Mouse (Mus musculus) kidney, embryonic 14.5 days (tissue): ENCODE data around the gene Hexb. TPM values are rescaled to one million over a fixed set of nuclear protein-coding genes. Genes with fewer than 3 reads are reported as not detected.
"Not testable (repeated sequence)": the region's sequence is repeated elsewhere in the genome, so short reads cannot be mapped to it uniquely, and the experiment has no call there.

Source experiments
- ATAC-seq: fragments of 200-750 bp; cut with Nextera tagmentation; 2 replicates; pipeline ENCODE4 v1.8.0; 2017; ENCODE audit warnings: moderate number of reproducible peaks, mild to moderate bottlenecking, moderate TSS enrichment, moderate library complexity; ENCODE audit not compliant: low FRiP score, low TSS enrichment
- H3K27ac ChIP-seq: fragments of 300-500 bp; sonication (generic); 2 replicates; pipeline ENCODE4 v1.5.1; 2014; ENCODE audit warnings: low read depth, mild to moderate bottlenecking, low read length, moderate library complexity, mixed read lengths
- H3K27me3 ChIP-seq: fragments of 300-500 bp; sonication (generic); 2 replicates; pipeline ENCODE4 v1.6.1; 2014; ENCODE audit warnings: mild to moderate bottlenecking, low read length; ENCODE audit not compliant: control insufficient read depth, insufficient read depth
- H3K36me3 ChIP-seq: fragments of 300-500 bp; sonication (generic); 2 replicates; pipeline ENCODE4 v1.6.1; 2014; ENCODE audit warnings: low read length, mixed read lengths; ENCODE audit not compliant: control insufficient read depth, insufficient read depth
- H3K4me1 ChIP-seq: fragments of 300-500 bp; sonication (generic); 2 replicates; pipeline ENCODE4 v1.6.1; 2014; ENCODE audit warnings: low read length, mixed read lengths; ENCODE audit not compliant: control insufficient read depth, insufficient read depth
- H3K4me2 ChIP-seq: fragments of 300-500 bp; sonication (generic); replicated peaks from 2 replicates; pipeline ENCODE4 v1.6.1; 2014; ENCODE audit warnings: low read depth, mild to moderate bottlenecking, low read length
- H3K4me3 ChIP-seq: fragments of 300-500 bp; sonication (generic); 2 replicates; pipeline ENCODE4 v1.5.1; 2014; ENCODE audit warnings: mild to moderate bottlenecking, low read length
- H3K9ac ChIP-seq: fragments of 300-500 bp; sonication (generic); 2 replicates; pipeline ENCODE4 v1.6.1; 2014; ENCODE audit warnings: low read depth, mild to moderate bottlenecking, low read length, moderate library complexity
- H3K9me3 ChIP-seq: fragments of 300-500 bp; sonication (generic); 2 replicates; pipeline ENCODE4 v1.6.1; 2016; ENCODE audit warnings: low read length; ENCODE audit not compliant: control insufficient read depth
- WGBS: fragments of 180-500 bp; shearing (Covaris S2); extraction: QIAGEN DNeasy Blood & Tissue Kit; methylation state at CpG from one replicate; pipeline ENCODE4 v1.1.7; 2014; 5-methylcytosine and 5-hydroxymethylcytosine counted together
- polyA plus RNA-seq: library from polyadenylated mRNA; unstranded; fragments of >200 nt; fragmentation: Nextera tagmentation; extraction: Ambion mirVana; gene quantifications from 2 replicates; pipeline ENCODE4 v1.2.1, GENCODE M21; 2014

The Hexb gene
- polyA plus RNA-seq, 1 experiment from 2014 or later, result 31.3 TPM

DNA sequence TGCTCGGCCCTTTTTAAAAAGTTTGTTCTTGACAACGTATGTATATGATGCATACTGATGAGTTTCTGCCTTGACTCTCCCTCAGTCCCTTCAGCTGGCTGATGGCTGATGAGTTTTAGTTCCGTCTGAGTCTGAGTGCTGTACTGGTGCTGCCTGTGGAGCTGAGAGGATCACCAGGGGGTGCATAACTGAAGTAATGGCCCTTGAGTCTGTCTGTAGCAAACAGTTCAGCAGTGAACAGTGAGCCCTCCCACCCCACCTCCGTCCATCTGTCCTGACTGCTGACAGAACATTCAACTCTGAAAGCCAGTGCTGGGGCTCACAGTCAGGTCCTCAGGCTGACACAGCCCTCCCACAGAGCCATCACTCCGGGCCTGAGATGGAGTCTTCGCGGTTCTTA lies 19.2 kb downstream of the Hexb start:
- ATAC-seq, result no peak

DNA sequence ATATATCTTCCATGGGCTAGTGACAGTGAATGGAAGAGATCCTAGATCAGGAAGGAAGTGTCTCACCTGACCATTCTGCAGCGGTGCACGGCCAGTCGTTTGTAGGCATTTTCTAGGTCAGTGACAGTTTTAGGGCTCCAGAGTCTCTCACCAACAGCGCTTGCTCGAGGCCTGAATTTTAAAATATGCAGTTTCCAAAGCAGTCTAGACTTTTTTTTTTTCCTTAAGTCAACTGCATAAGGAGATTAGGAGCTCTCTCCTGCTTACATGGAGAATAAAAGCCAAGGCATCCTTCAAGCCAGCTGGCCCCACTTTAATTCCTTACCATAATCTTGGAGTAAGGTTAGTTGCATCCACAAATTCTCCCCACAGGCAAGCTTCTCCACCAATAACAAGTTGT lies 21.4 kb downstream of the Hexb start:
- Histone ChIP-seq H3K27me3 (no peaks in the 10 kb centered on the region), H3K4me1 (no peaks in the 10 kb centered on the region), H3K4me2 (no peak overlapping the region), H3K9me3 (no peaks in the 10 kb centered on the region), H3K27ac (no peak overlapping the region), H3K9ac (no peak overlapping the region), H3K4me3 (no peak overlapping the region), H3K36me3 (peaks cover 87% of the 10 kb centered on the region)
- WGBS, result 75% methylated on average over 5 of the region's 5 CpGs
- ATAC-seq, result no peak

More for the DNA sequence above, 19.2 kb downstream of the Hexb start:
- WGBS, result 87% methylated on average over 7 of the region's 7 CpGs
- no peak overlapping the region for H3K9ac ChIP-seq
- H3K27ac ChIP-seq, result no peak overlapping the region
- H3K27me3 ChIP-seq, result no peaks in the 10 kb centered on the region
- no peaks in the 10 kb centered on the region for H3K9me3 ChIP-seq
- no peak overlapping the region for H3K4me2 ChIP-seq
- H3K4me3 ChIP-seq, result no peak overlapping the region
- no peaks in the 10 kb centered on the region for H3K4me1 ChIP-seq
- peaks cover 67% of the 10 kb centered on the region for H3K36me3 ChIP-seq

DNA sequence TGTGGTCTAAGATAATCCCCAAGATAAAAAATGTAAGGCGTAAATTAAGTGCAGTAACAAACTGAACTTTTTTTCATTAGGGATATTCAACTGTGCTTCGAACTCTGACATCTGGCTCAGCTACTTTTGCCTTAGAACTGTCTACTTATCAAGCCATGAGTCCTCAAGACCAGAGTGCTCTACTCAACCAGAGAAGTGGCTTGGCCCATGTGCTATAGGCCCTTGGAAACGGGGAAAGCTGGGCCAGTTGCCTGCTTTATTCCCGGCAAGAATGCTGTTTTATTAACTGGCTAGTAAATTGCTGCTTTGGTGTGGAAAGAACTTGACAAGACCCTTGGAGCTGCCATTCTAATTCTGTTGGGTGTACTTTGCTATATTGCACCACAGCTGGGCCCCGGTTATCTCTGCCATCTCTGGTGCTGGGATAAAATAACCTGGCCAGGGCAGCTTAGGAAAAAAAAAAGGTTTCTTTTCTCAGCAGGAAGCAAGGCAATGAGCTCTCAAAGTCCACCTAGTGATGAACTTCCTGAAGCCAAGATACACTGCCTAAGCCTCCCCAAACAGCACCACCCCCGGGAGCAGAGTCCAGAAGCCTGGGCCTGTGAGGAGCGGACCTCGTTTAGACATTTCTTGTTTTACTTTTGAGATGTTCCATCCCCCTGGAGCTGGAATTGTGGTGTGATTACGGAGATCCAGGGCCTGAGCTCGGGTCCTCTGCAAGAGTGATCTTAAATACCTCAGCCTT lies 22.5 kb downstream of the Hexb start:
- H3K27me3 ChIP-seq, result no peaks in the 10 kb centered on the region
- H3K36me3 ChIP-seq, result peaks cover 87% of the 10 kb centered on the region
- no peak overlapping the region for H3K9ac ChIP-seq
- H3K9me3 ChIP-seq, result no peaks in the 10 kb centered on the region
- no peak for ATAC-seq
- H3K4me1 ChIP-seq, result no peaks in the 10 kb centered on the region
- no peak overlapping the region for H3K4me2 ChIP-seq
- H3K4me3 ChIP-seq, result no peak overlapping the region
- WGBS, result 80% methylated on average over 10 of the region's 10 CpGs
- H3K27ac ChIP-seq, result no peak overlapping the region

DNA sequence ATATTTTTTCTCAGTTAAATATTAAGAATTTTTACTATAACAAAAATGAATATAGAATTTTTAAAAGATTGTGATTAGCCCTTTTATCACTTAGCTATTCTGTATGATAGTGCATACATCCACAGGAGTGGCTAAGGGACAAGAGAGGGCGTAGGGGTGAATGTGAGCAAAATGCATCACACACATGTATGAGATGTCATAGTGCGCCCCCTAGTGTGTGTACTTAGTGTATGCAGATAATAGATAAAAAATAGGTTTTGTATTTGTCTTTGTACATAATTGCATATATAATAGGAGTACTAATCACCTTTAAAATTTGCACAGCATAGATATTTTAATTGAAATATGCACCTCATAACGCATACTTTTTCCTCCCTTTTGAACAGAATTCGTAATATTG lies 52.3 kb downstream of the Hexb start:
- Histone ChIP-seq H3K9me3 (no peaks in the 10 kb centered on the region), H3K4me3 (no peak overlapping the region), H3K36me3 (peaks cover 55% of the 10 kb centered on the region), H3K4me1 (no peaks in the 10 kb centered on the region), H3K4me2 (no peak overlapping the region), H3K9ac (no peak overlapping the region), H3K27me3 (no peaks in the 10 kb centered on the region), H3K27ac (no peak overlapping the region)
- ATAC-seq, result no peak
- WGBS, result 63% methylated on average over 4 of the region's 4 CpGs

DNA sequence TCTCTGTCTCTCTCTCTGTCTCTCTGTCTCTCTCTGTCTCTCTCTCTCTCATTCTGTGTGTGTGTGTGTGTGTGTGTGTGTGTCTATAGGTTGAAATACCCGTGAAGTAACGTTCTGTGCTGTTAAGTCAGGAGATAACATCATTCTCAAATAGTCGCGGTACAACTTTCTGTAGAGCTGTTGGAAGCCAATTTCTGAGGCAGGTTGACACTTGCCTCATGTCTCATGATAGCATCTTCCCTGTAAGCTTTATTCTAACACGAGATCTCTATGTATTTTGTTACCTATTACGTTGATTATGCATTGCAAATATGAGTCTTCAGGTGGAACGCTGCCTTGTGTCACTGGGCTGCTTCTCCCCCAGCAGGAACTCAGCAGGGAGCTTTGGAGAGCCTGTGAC lies 55.8 kb downstream of the Hexb start:
- WGBS, result 90% methylated on average over 7 of the region's 7 CpGs
- Histone ChIP-seq H3K9ac (no peak overlapping the region), H3K4me2 (no peak overlapping the region), H3K4me1 (peaks cover 7% of the 10 kb centered on the region; the same call in 1 of the 2 replicates), H3K9me3 (no peaks in the 10 kb centered on the region), H3K4me3 (no peak overlapping the region), H3K27ac (no peak overlapping the region), H3K27me3 (no peaks in the 10 kb centered on the region), H3K36me3 (peaks cover 27% of the 10 kb centered on the region)
- ATAC-seq, result no peak

DNA sequence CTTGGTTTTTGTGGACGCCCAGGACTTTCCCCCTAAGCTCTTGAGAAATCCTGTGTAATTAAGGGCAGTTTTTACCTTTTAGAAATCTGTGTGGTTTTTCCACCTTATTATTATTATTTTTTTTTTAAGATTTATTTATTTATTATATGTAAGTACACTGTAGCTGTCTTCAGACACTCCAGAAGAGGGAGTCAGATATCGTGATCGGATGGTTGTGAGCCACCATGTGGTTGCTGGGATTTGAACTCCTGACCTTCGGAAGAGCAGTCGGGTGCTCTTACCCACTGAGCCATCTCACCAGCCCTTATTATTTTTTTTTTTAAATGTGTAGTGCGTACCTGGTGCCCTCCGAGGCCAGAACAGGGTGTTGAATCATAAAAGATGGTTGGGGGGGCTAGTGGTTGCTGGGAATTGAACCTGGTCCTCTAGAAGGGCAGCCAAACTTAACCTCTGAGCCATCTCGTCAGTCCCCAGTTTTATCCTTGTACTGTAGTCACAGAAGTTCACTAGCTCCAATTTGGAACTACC lies 59.7 kb downstream of the Hexb start:
- Histone ChIP-seq H3K9ac (peak overlapping the region; percentile 68), H3K4me2 (peak overlapping the region; percentile 45), H3K4me3 (peak overlapping the region; percentile 90), H3K36me3 (peaks cover 32% of the 10 kb centered on the region)
- not testable (repeated sequence) for H3K4me1 ChIP-seq, H3K27me3 ChIP-seq, H3K9me3 ChIP-seq, ATAC-seq, H3K27ac ChIP-seq
- WGBS, result 32% methylated on average over 8 of the region's 8 CpGs

DNA sequence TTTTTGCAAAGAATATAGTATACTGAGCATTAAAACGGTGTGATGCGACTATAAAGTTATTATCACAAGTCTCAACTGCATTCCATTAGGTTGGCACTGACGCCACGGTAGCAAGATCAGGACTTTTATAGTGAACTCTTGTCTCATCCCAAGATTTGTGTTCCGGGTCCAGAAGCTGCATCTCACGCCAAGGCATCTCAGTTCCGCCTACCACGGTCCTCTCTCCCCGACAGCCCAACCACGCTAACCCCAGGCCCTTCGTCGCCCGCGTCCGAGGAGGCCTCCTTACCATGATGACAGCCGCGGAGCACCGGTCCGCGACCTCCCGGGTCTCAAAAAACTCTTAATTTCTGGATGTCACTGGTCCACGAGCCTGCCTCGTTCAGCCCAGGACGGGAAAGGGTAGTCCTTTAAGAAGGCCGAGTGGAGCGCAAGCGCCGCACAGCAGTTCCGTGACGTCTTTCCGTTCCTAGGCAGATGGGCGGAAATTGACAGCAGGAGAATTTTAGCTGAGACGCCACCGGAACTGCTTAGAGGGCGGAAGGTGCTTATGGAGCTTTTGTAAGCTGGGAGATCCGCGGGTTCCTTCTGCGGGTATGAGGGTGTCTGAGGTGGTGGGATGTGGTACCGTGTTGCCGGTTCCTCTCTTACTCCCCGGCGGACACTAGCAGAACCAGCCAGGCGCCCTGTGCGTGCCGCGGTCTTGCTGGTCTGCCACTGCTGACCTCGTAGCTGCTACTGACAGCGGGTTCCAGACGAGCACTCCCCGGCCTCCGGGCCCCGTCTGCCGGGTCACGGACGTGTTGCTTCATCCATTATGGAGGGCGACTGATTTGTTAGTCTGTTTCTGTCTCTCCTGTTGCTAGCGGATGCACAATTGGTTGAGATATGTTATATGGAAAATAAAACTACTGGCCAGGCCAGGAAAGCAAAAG lies 60.4 kb downstream of the Hexb start, which contains the start of the genes Gfm2 and Nsa2:
Gene Gfm2 (plus strand): TSS at position 472 of the 935 bp plus-strand sequence.
Gene Nsa2 (minus strand): TSS at position 472 of the 935 bp plus-strand sequence.
- Histone ChIP-seq H3K27me3 (no peaks in the 10 kb centered on the region), H3K9me3 (no peaks in the 10 kb centered on the region), H3K4me1 (peaks cover 10% of the 10 kb centered on the region; the same call in 1 of the 2 replicates), H3K27ac (peak within 1 kb of the TSS; percentile 8; the same call in 1 of the 2 replicates), H3K4me3 (peak within 1 kb of the TSS; percentile 90), H3K9ac (peak within 1 kb of the TSS; percentile 68), H3K36me3 (peaks cover 32% of the 10 kb centered on the region), H3K4me2 (peak within 1 kb of the TSS; percentile 78)
- under 1% methylated on average over 57 of the region's 57 CpGs for WGBS
- ATAC-seq, result peak; percentile 97

DNA sequence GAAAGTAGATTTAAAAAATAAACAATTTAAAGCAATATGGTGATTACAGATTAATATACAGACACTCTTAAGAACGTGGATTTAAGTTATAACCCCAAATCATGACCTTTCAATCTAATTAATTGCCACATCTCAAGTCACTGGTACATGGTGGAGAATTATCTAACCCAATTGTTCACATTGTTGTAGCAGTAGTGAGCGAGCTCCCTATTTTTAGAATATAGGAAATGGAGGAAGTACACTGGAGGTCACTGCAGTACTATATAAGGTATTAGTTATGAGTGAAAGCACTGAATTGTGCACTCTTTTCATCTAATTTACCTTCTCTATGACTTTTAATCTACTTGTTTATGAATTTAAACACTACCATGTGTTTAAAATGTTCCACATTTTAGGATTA lies 67.7 kb downstream of the Hexb start:
- H3K4me3 ChIP-seq, H3K27ac ChIP-seq, H3K27me3 ChIP-seq, ATAC-seq, H3K4me1 ChIP-seq, H3K4me2 ChIP-seq, H3K9ac ChIP-seq, H3K9me3 ChIP-seq: not testable (repeated sequence)
- WGBS, result no CpG with 5 or more reads among the region's 2 CpGs
- peaks cover 36% of the 10 kb centered on the region for H3K36me3 ChIP-seq
